Mouse (Mus musculus): ENCODE results near the gene Gm340.

GRCm38 (mm10) chr19:41613325-41614087 is 31.3 kb downstream of the Gm340 start:
- TF ChIP-seq POLR2A (IDR thresholded peaks at IDR 0.05; ENCODE audit: insufficient read depth, low read depth, low read length): no peak
- TF ChIP-seq CTCF (IDR thresholded peaks at IDR 0.05; ENCODE audit: insufficient read depth, low read depth, low read length): no peak

All from olfactory bulb, adult 2 months (tissue).